Mouse (Mus musculus) cerebellum, postnatal 14 days (tissue): ENCODE results near the gene 1700029H14Rik.

Experiments used
- DNase-seq, 2 experiments: peaks; one replicate each; pipeline ENCODE4 v3.0.0; 2021; ENCODE audit warnings: mixed read lengths in 2 of 2

The 1700029H14Rik gene

DNA sequence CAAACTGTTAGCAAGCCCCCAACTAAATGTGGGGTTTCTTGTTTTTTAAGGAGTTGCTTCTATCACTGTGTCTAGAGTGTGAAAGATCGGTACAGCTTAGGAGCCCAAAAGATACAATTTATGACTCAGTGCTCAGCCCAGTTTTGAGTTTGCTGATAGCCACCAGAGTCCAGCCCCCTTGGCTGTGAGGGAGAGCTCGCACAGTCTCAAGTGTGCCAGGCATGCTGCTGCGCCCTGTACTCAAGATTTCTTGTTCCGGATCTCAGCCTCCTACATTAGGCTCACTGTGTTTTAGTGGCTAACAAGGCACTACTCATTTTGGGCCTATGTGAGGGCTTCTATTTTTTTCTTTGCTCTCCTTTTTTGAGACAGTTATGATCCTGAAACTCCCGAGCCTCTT lies 22.1 kb downstream of the 1700029H14Rik start:
- no peak for DNase-seq

DNA sequence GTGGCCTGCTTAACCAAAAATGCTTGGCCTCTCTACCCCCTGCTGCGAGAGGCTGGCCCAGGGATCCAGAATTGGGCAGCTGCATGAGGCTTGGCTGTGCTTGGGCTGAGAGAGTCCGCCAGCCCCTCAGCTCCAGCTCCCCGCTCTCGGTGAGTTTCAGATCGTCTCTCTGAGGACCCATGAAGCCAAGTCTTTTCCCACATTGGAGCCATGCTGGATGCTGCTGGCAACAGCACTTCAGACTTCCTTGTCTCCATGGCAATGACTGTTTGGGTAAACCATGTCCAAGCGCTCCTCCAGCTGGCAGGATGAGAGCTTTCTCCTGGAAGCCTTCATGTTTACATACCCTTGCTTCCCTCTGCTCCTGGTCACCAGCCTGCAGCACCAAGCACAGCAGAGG lies 23.4 kb downstream of the 1700029H14Rik start:
- DNase-seq, result peak; percentile 67 to 73

DNA sequence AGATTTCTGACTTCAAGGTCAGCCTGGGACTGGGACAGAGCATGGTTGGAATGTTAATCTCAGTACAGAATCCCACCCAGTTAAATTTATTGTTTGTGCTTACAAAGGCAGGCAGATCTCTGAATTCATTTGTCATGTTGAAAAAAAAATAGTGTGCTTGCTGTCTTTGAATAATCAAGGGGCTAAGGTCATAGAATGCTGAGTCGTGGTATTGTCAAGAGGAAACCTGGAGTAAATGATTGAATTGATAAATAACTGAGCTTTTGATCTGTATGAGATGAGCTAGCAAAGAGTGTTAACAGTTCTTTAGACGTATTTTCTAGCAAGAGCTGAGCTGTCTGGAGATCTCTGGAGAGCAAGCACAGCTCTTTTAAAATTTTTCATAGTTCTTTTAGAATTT lies 25.2 kb downstream of the 1700029H14Rik start:
- DNase-seq, result no peak

DNA sequence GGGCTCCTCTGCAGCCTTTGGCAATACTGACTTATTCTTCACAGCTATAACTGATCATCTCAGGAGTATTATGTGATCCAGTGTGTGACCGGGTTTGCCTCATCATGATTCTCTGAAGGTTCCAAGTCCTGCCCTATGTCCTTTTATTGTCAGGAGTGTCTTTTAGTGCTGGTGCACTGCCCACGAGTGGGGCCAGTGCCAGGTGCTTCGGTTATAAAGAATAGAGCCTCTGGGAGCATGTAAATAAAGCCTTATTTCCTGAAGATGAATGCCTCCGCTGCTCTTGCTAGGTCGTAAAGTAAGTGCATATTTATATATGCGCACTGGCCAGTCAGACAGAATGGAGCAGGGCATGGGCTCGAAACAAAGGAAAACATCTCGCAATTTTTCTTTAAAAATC lies 29.1 kb downstream of the 1700029H14Rik start:
- no peak for DNase-seq

DNA sequence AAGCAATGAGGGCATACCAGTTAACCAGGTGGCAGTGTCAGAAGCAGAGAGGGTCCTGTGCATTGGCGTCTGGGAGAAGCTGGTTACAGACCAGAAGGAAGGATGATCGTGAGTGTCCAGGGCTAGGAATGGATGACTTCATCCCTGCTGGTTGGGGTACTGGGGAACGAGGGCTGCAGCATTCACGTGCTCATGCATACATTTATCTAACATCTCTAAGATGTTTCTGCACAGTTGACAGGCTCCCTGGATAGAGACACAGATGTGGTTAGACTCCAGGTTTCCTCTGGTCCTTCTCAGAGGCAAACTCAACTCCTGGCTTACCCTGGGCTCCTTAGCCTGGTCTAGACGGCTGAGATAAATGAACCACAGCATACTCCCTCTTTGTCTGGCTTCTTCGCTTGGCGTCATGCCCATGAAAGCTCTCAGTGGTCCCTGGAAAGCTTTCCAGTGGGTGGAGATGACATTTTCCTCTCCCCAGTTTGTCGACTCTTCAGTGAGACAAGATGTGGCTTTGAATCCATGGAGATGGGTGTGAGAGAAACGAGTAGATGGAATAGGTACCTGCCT lies 30.6 kb downstream of the 1700029H14Rik start:
- DNase-seq, result peak in 1 of 2 experiments; percentile 40

DNA sequence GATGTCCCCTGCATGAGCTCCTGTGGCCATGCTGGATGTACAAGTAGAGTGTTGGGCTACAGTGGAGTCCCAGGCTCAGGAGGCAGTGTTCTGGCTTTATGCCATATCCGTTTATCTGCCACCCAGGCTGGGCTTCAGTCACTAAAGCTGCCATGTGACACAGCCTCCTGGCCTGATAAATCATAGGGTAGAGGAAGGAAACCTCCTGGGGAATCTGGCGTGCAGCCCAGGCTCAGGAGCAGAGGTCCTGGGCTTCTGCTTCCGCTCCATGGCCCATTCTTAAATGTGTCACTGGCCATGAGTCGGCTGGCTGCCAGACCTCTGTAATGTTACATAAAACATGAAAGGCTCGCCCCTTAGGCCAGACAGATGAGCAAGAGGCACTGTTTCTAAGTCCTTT lies 31.3 kb downstream of the 1700029H14Rik start:
- DNase-seq, result peak; percentile 96 to 98

DNA sequence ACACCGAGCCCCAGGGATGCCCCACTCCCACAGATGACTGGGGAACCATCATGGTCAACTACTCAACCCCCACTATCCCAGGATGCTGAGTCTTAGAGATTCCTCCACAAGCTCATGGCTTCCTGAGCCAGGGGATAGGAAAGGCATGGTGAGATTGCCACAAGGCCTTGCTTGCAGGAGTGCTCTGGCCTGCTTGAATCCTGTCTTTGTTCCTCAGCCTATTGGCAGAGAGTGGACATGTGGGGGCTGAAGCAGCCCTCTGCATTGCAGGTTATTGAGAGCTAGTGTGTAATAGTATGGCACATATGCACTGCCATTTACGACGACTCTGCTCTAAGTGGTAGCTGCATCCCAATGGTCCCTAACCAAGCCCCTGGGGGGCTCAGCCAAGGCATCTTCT lies 31.9 kb downstream of the 1700029H14Rik start:
- DNase-seq, result no peak

DNA sequence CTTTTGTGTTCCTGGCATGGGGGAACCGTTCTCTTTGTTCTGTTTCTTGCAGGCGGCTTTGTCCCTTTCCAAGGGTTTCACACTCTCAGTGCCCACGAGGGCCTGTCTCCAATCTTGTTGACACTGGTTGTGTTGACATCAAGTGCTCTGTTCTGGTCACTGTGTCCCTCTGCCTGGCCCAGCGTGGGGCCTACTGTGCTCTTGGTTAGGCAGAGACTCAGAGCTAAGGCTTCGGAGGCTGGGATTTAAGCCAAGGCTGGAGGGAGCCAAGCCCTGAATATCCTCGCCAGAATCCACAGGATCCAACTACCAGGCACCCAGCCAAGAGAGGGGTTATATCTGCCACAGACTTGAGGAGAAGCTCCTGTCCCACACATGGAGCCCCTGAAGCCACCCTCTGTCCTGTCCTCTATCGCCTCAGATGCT lies 32.4 kb downstream of the 1700029H14Rik start:
- peak; percentile 97 to 99 for DNase-seq

DNA sequence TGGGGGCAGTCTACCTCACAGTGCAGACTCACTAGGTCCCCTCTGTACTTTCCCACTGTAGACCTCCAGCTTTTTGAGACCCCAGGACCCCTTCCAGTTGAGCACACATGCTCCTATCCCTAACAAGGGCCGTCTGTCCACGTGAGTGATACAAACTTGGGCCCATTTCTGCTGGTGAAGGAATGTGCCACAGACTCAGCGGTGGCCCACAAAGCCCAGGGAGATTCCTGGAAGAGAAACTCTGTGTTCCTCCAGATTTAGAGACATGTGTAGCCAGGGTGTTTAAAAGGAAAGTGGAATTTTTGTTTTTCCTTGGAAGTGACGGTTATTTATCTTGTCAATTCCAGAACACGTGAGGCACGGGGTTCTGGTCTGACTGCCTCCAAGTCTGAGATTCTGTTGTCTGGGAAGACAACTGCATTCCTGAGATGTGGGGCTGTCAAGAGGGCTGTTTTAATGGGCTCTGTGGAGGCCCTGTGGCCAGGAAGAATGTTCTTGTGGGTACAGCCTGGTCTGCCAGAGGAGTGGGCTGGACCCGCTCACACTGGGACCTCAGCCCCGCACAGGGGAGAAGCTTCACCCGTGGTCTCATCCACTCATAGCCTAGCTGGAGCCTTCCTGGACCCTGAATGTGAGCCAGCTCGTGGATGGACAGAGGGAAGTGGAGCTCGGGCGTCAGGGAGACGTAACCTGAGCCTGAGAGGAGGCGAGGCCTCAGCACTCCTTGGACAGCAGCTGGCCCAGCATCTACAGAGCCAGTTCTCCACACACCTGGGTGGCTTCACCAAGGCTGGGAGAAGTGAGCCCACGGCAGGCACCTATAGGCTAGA lies 33.0 kb downstream of the 1700029H14Rik start:
- peak in 1 of 2 experiments; percentile 42 for DNase-seq

DNA sequence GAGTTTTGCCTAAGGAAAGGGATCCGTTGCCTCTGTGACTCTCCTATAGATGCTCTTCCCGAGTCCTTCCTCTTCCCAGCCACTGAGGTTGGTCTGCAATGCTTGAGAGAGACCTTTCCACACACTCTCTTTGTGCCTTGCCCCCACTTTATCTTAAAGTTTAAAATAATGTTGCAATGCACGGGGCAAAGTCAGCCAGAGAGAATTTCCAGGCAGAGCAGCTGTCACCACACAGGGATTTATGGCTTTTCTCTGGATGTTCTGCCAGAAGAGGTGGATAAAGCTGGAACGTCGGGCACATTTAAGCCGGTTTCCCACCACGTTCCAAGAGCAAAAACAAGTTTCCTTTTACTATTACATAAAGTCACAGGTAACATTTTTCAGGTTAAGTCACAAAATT lies 40.9 kb downstream of the 1700029H14Rik start:
- no peak for DNase-seq

DNA sequence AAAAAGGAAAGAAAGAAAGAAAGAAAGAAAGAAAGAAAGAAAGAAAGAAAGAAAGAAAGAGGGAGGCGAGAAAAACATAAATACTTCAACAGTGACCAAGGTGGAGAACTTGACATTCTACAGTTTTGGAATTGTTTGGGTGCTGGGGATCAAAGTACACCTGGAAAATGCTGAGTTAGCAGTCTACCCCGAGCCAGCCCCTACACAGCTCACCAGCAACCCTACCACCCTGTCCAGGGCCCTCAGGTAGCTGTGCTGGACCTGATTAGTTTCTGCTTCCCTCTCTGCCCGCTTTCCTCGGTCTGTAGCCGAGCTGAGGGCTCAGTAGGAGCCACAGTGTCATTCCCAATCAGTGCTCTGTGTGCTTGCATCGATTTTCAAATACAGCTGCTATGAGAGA lies 41.9 kb downstream of the 1700029H14Rik start:
- DNase-seq, result no peak

DNA sequence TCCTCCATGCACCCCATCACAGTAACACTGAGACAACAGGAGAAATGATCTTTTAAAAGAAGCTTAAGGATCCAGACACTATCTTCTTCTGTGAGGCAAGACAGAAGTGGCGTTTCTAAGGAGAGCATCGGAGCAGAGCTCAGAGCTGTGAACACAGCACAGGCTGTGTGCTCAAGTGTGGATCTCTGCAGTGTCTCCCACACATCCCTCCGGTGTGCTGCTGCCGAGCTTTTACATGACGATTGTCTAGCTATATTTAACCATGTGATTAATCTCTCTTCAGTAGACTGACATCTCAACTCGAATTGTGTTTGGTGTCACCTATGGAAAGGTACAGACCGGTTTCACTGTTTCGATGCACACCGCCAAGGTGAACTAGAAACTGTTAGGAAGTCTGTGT lies 42.8 kb downstream of the 1700029H14Rik start:
- DNase-seq, result no peak

DNA sequence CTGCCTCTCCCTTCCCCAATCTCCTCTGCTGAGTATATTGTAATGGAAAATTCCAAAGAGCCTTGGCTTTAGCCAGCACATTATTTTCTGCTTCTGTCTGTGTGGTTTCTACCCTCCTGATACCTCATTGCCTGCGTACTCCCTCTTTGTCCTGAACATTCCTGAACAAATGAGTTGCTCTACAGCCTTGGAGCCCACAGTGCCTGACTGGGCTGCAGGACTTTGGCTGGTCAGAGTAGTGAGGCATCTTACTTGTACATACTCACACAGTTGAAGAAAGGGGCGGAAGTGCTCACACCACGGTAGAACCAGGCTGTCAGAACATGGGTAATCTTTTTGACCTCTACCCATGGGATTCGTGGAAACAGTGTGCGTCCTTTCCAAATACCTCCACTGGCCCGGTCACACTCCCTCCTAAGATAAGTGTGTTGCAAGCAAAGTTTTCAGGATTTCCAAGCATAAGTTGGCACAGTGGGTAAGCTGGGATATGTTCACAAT lies 44.9 kb downstream of the 1700029H14Rik start:
- no peak for DNase-seq

DNA sequence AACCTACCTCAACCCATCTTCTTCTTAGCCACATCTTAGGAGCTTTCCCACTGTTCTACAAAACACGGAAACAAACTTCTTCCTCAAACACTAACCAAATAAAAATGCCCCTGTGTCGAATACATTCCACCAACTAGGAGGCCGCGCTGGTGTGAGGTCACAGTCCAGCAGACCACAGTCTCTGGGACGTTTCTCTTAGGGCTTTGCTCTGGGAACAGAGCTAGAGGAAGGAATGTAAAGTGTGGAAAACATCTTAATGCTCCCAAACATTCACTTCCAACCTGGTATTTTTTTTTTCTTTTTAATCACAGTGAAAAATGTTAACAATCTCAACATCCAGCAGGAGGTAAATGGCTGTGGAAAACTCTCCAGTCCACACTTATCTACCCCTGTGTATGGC lies 45.5 kb downstream of the 1700029H14Rik start:
- DNase-seq, result no peak

DNA sequence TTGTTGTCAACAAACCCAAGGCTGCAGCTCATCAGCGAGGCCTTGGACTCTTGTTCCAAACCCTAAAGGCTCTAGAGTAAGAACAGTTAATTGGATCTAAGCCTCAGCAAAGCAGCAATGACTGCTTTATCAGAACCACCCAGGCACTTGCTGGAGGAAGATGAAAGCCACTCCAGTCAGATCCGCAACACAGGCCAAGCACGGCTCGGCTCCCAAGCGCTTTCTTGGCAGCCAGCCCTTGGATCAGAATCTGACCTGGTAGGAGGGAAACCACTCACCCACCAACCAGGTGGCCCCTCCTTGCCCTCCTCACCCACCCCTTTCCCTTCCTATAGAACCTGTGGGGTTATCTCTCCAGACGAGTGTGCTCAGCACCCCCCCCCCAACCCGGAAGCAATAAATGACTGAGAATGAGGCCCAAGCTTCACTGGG lies 46.2 kb downstream of the 1700029H14Rik start:
- peak; percentile 80 to 81 for DNase-seq

DNA sequence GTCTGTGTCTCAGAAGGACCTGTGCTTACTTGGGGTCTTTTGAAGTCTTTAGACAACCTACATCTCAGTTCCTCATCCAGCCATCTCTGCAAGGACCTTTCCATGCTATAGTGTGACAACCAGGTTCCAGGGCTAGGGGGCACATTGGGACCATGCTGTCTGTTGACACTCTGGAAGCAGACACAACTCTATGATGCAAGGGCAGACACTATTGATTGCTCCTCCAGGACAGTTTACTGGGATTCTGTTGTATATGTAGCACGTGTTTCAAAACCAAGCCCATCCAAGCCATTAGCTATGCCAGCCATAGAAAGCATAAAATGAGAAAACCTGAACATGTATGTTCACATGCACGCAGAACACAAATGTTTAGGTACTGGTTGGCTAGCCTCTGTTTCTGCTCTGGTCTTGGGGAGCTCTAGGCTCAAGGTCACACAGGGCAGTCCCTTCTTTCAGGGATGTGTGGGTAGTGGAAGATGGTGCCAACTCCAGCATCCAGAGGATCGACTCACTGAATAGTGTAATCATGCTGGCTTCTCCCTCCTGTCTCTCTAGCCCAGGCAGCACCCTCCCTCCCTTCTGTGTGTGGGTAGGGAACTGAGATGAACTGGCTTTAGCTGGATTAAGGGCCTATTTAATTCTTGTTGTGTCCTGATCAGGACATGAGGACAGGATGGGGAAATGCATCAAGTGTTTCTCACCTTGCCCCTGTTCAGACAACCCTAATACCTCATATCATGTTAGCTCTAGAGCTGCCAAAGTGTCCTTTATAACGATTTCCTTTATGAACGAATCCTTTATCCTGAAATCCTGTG lies 48.5 kb downstream of the 1700029H14Rik start:
- no peak for DNase-seq

DNA sequence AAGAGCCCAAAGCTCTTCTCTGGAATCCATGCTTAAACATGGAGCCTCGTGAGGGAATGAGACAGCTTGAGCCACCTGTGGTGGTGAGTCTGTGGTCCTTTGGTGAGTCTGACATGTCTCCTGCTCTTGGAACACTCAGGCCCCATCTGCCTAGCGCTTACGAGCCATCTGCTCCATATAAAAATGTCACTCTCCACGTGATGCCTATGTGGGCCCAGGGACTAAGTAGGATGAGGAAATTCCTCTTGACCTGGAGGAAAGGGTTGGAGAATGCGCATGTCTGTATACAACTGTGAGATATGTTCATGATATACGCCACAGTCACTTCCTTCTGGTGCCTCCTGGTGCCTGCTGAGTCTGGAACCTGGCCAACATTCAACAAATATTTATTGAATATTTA lies 49.6 kb downstream of the 1700029H14Rik start:
- DNase-seq, result peak; percentile 83 to 91

DNA sequence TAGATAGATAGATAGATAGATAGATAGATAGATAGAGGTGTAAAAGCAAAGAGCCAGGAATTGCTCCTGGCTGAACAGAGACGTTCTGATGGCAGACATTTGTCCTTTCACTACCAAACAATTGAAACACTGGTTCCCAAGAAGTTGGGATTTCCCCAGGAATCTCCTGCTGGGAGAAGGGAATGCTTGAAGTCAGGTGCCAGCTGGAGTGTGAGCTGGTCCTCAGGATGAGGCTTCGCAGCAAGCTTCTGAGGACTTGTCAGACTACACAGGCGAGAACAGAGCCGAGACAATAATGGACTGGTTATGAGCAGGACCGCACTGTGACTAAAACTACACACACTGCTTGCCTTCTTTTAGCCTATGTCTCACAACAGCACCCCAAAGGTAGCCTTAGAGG lies 50.2 kb downstream of the 1700029H14Rik start:
- DNase-seq, result peak; percentile 58 to 80

DNA sequence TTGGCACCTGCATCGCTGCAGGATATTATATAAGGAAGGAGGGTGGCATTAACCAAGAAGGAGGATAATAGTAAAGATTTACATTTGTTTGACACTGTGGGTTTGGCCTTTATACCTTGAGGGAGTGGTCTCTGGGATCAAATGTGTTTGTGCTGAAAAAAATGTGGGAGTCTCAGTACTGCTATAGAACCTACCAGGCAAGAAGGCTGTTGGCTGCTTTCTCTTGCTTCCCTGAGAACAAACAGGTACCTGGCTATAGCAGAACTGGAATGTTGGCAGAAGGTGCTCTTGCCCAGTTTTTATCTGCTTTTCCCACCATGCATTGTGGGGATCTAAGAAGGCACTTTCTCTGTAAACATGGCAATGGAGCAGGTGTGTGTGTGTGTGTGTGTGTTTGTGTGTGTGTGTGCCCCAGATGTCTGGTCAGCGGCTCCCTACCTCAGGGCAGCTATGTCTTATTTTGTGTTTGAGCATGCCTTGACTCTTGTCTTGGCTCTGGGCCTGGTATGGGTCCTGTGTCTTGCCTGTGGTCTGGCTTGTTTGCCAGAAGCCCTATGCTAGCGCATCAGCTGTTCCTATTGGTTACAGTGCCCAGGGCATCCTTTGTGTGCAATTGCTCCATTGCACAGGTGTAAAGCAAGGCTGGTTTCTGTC lies 54.9 kb downstream of the 1700029H14Rik start:
- DNase-seq, result peak; percentile 55 to 68

DNA sequence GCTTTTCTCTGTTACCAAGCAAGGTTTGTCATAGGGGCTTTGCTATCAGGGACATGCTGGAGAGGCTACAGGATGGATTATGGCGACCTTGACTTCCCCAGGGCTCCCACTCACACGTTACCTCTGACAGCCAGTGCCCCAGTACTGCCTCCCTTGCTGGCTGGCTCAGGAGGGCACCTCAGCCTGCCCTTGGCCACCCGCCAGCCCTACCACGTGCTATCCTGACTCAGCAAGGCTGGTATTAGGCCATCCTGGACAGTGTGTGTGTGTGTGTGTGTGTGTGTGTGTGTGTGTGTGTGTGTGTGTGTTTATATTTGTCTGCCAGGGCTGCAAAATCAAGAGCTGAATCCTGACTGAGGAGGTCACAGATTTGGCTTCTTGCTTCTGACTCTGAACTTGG lies 55.4 kb downstream of the 1700029H14Rik start:
- peak; percentile 61 to 83 for DNase-seq

DNA sequence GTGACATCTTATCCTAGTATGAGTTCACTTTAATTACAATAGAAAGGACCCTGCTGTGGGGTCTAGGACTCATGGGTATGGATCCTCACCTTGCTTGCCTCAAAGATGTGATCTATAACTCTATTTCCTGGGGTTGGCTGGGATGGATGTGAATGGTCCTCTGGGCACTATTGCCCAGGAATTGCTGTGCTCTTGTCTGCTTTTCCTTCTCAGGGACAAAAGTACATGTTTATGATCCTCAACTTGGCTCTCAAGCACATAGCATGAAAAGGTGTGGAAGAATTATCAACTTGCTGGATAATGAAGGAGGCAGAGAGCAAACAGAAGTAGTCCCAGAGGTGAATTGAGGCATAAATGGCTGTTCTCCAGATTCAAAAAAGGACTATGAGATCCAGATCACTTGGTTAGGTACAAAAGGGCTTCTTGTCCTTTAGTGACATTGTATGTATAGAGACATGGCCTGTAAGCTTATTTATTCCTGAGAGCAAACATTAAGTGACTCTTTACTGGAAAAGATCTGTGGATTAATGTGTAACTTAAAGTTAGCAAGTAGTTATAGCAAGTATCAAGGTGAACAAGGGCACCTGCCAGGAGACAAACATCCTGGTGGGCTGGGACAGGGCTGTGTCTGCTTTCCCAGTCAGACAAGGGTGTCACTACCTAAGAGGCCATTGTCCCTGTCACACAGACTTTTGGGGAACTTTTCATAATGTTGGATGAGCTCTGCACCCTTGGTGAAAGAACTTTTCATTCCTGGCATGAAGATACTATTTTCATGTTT lies 57.2 kb downstream of the 1700029H14Rik start:
- no peak for DNase-seq
